Mouse (Mus musculus): Measurements from ENCODE around the gene Brf1.

Gene Brf1

DNA sequence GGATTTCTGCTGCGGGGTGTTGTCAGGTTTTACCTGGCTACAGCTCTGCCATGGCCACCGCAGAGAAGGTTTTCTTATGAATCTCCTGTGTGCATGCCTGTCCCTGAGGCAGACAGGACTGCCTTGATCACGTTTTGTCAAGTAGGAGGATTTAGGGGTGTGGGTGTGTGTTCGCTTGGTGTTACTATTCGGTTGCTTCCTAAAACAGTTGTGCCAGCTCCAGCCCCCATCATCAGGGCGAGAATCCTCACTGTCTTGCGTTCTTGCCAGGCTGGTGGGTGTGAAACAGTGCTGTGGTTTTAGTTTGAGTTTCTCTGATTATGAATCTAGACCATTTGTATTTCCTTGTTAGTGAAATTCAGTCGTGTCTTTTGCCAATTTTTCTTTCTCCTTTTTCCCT lies 16.5 kb upstream of the Brf1 start:
- DNase-seq: no peak

DNA sequence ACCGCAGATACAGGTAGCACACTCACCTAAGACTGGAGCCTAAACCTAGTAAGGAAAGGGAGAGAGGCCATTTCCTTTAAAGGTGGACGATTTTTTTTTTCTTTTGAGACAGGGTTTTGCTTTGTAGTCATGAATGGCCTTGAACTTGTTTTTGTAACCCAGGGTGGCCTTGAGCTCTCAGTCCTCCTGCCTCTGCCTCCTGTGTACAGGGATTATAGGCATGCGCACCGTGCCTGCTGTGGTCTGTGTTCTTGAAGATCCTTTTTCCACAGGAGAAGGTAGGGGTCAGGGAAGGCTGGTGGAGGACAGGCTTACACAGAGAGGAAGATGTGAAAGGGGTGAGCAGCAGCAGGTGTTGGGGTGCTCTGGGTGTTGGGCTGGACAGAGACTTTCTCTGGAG lies 15.5 kb upstream of the Brf1 start:
- no peak for DNase-seq

- DNase-seq: peak; percentile 41 to 52
These were observed 14.4 kb upstream of the Brf1 start for GRCm38 (mm10) chr12:113014561-113015556.

DNA sequence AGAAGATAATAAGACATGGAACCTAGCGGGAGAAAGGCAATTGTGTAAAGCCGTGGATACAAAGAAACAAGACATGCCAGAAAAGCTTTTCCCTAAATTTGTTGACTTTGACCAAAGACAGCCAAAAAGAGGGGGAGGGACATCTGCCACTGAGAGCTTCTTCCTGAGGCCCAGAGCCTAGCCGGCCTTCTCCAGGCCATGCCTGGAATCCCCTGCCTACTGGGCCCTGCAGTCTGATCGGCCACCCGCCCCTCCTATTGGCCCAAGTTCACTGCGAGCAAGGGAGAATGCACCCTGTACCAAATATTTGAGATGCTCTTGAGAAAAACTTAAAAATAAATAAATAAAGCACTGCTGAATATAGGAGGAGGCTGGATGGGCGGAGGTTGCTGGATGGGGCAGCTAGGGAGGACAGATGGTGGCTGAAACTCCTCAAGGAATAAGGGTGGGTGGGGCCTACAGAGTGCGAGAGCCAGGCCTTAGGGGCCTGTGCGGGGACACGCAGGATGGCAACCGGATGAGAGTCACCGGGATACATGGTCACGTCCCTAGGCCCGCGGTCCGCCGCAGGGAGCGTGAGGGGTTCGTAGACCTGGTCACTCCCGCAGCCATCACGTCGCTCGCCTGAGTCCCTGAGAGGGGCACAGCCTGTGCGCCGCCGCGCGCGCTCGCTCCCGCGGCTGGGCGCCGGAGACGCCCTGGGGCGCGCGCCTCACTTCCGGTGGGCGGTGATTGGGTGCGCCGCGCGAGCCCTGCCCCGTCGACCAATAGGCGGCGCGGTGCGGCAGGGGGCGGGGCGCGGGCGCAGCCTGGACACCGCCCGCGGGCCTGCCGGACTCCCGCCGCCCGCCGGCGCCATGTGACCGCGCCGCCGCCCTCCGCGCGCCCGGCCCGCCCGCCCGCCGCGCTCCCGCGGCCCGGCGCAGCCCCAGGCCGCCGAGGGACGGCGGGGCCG lies 13.4 kb upstream of the Brf1 start, which contains the start of gene Pacs2:
Gene Pacs2, plus strand, starts transcription at position 905 of the 955 bp plus-strand sequence.
- DNase-seq: peak; percentile 86 to 96

- no peak for DNase-seq
These were observed 12.6 kb upstream of the Brf1 start for GRCm38 (mm10) chr12:113013021-113013491.

DNA sequence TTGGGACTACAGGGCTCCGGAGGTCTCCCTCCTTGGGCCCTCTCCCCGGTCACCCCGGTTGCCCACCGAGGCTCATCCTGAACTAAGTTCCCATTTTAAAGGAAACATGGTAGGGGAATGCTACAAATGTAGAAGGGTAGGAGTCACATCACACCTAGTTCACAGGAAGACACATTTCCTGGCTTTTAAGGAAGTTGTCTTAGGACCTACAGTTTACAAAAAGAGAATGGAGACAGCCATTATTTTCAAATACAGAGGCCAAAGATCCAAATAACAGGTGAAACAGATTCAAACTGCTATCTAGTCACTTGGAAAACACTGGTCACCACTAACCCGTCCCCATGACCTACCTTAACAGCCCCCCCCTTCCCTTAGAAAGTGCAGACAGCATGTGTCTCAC lies 11.9 kb upstream of the Brf1 start:
- no peak for DNase-seq

- no peak for DNase-seq
These were observed 11.3 kb upstream of the Brf1 start for GRCm38 (mm10) chr12:113011702-113012360.

DNA sequence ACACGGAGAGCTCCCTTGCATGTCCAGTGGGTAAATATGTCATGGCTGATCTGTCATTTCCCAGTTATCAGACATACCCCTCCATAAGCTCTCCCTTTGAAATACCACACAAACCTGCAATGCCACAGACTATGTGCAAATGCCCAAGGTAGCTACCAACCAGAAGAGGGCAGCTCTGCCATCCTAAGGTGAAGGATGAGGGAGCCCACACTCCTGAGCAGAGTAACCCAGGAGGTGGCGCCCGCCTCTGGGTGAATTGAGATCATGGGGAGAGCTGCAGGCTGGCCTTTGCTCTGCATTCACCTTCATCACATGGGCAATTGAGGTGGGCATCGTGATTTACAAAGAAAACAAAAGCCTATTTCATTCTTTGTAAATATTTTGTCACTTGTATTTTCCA lies 4.5 kb upstream of the Brf1 start:
- DNase-seq: peak; percentile 64 to 76

DNA sequence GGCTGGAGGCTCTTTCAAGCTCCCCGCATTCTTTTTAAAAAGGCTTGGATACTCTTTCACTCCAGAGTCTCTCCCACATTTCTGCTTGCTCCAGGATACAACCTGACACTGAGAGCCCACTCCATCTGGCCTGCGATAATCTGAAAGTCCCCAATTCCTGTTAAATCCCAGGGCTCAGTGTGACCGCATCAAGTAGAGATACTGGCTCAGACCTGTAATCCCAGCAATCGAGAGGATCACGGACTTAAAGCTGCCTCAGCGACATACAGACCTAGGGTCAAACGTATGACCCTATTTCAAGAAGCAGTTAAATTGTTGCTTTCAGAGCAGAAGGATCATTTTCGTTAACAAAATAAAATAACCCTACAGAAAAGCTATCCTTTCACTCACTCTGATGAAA lies 3.5 kb upstream of the Brf1 start:
- DNase-seq: no peak

DNA sequence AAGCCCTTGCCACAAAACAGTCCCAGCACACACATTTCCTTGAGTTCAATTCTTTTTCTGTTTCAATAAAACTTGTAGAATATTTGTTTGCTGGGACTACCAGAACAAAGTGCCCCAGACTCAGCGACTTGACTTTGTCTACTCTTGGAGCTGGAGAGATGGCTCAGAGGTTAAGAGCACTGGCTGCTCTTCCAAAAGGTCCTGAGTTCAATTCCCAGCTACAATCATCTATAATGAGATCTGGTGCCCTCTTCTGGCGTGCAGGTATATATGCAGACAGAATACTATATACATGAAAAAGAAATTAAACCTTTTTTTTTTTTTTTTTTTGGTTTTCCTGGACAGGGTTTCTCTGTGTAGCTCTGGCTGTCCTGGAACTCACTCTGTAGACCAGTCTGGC lies 2.2 kb upstream of the Brf1 start:
- no peak for DNase-seq

DNA sequence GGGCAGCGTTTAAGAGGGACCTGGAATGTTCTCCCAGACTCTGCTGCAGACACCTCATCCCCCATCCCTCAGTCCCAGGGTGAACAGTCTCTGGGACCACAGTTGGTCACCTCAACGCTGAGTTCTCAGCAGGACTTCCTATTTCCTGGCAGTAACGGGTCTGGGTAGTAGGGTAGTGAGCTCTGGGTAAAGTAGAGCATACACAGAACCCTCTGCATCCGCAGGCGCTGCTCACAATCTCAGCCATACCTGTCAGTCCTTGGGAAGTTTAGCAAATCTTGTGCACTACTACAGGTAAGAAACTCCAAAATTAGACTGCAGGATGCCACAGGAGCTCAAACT lies 600 bp upstream of the Brf1 start:
- DNase-seq: no peak

- DNase-seq: no peak
These were observed 773 bp downstream of the Brf1 start for GRCm38 (mm10) chr12:112999569-113000293.

GRCm38 (mm10) chr12:112994153-112994552 lies 6.4 kb downstream of the Brf1 start:
- DNase-seq: peak in 1 of 2 experiments; percentile 18

GRCm38 (mm10) chr12:112991444-112991843 lies 9.1 kb downstream of the Brf1 start:
- no peak for DNase-seq

DNA sequence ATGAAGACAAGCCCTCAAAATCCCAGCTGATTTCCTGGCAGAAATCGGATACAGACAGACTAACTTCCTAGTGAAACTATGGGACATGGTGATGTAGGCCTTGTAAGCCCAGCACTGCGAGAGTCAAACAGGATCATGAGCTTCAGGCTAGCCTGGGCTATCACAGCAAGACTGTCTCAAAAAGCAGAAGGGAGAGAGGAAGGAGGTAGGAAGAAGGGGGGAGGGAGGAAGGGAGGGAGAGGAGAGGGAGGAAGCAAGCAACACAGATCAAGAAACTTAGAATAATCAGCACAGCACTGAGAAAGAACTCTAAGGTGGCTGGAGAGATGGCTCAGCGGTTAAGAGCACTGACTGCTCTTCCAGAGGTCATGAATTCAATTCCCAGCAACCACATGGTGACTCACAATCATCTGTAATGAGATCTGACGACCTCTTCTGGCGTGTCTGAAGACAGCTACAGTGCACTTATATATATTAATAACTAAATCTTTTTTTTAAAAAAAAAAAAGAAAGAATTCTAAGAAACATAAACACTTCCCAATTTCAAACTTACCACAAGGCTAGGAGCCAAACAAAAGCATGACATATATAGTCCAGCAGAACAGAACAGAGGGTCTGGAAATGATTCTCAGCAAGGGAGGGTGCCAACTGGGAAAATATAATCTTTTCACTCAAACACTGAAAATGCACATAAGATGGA lies 9.6 kb downstream of the Brf1 start:
- no peak for DNase-seq

GRCm38 (mm10) chr12:112987877-112988276 lies 12.6 kb downstream of the Brf1 start:
- DNase-seq: peak in 1 of 2 experiments; percentile 51

GRCm38 (mm10) chr12:112985346-112985745 lies 15.2 kb downstream of the Brf1 start:
- peak in 1 of 2 experiments; percentile 17 for DNase-seq

DNA sequence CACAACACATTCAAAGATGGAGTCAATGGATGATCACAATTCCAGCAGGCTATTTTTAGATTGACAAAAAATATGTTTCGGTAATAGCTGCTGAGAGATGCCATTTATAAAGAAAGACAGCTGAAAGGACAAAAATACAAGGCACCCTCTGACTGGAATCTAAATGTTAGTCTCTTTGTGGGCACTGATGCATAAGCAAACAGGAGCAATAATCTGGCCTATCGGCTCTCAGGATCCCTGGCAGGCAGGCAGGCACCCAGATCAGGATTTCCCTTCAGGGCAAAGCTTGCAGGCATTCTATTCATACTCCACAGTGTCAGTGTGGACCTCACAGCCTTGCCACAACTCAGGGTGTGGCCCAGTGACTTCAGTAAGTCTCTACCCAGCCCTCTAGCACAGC lies 18.5 kb downstream of the Brf1 start:
- DNase-seq: no peak

- no peak for DNase-seq
These were observed 23.3 kb downstream of the Brf1 start for GRCm38 (mm10) chr12:112977156-112977555.

DNA sequence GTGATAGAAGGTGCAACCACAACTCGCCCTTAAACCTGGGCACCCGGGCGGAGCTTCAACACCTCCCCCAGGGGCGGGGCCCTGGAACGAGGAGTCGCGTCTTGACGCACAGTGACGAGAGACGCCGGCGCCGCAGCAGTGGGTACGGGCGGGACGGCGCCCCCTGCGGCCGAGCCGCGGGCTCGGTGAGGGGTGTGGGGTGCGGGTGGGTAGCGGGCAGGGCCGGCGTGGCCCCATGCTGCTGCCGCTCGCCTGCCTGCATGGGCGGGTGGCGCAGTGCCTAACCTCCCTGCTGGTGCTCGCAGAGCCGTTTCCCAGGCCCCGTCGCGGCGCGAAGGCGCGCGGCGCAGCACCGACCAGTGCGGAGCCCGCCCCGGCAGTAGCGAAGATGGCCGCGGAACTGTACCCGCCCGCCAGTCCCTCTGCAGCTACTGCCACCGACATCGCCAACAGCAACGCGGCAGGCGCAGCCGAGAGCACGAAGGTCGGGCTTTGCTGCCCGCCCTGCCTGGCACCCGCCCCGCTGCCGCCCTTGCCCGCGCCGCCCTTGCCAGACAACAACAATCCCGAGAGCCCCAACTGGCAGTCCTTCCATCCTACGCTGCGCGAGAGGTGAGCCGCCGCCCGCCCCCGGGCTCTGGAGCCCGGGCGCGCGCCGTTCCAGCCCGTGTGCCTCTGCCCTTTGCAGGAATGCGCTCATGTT lies 24.0 kb downstream of the Brf1 start, which contains the start of gene Btbd6:
Gene Btbd6, plus strand, starts transcription at position 112 of the 703 bp plus-strand sequence.
- DNase-seq: peak; percentile 80 to 89
